Mouse (Mus musculus) gastrocnemius, adult 2 months (tissue): Measurements from ENCODE around the gene Mau2. TPM values are rescaled to one million over a fixed set of nuclear protein-coding genes. Genes with fewer than 3 reads are reported as not detected.

Source experiments
- DNase-seq: peaks from one replicate; pipeline ENCODE4 v3.0.0; 2022
- H3K27ac ChIP-seq: fragments of 200-600 bp; 2 replicates; pipeline ENCODE4 v1.8.1; 2022; ENCODE audit warnings: mild to moderate bottlenecking
- H3K4me3 ChIP-seq: fragments of 200-600 bp; 2 replicates; pipeline ENCODE4 v1.8.1; 2022; ENCODE audit warnings: mild to moderate bottlenecking, moderate library complexity
- CTCF ChIP-seq: fragments of 200-600 bp; IDR thresholded peaks from 2 replicates; pipeline ENCODE4 v1.8.1; 2022; ENCODE audit warnings: antibody characterized with exemption, mild to moderate bottlenecking, moderate library complexity
- intact Hi-C: fragments of 180-260 bp; cut with DNase I; formaldehyde crosslinking; loops from one replicate; pipeline ENCODE4 v1.15.1; 2025
- long read RNA-seq, 2 experiments: library from polyadenylated mRNA; stranded (forward); transcript quantifications; one replicate each; pipeline ENCODE4 v2.0.0; 2021
- total RNA-seq, 2 experiments: library from RNA; stranded (reverse); gene quantifications; 2 replicates each; pipeline ENCODE4 v1.2.3; 2021

Mau2 gene
- total RNA-seq: 10 to 100 TPM; 24.8 to 31.0 TPM
- long read RNA-seq, experiment 1, full-length matches to known transcripts: 14 of 22 reads
- long read RNA-seq, experiment 1, partial matches to known transcripts: 1 of 22 reads
- long read RNA-seq, experiment 1, other reads (novel, unspliced or antisense): 7 of 22 reads
- long read RNA-seq, experiment 2, full-length matches to known transcripts: 14 of 19 reads
- long read RNA-seq, experiment 2, partial matches to known transcripts: 1 of 19 reads
- long read RNA-seq, experiment 2, other reads (novel, unspliced or antisense): 4 of 19 reads

DNA sequence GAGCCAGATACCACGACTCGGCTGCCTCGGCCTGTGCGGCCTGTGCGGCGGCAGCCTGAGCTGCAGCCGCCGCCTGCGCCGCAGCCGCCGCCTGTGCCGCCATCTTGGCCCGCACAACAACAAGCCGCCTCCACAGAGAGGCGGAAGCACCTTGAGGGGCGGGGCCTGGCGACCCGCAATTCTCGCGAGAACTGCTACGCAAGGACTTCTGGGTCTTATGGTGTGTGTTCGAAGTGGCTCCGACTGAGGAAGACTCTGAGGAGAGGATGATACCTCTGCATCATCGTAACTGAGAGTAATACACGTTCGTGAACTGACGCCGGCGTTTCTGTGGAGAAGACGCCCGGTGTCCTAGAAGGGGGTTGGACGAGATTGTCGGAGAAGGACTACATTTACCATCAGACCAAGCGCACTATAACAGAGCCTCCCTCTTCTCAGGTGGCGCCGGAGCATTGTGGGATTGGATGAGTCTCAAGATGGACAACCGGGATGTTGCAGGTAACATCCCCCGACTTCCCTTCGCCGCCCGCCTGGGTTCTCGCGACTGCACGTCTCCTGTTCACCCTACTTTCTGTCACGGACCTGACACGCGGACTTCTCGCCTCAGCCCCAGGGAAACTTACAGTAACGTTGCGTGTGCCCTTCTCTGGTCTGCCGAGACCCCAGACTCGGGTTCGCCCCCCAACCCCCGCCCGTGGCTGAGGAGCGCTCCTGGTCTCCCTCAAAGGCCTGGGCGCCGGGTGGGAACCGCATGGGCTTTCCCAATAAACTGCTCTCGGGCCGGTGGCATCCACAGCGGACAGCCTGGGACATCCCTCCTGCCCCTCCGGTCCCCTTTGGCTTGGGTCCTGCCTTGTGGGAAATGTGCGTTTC lies at the start of gene Mau2, which contains the start of gene Sugp1:
TSS of gene Mau2 (minus strand) at position 152 of the 873 bp plus-strand sequence.
TSS of gene Sugp1 (plus strand) at position 231 of the 873 bp plus-strand sequence.
- intact Hi-C loops: no loop called here
- peak; percentile 98 for DNase-seq

DNA sequence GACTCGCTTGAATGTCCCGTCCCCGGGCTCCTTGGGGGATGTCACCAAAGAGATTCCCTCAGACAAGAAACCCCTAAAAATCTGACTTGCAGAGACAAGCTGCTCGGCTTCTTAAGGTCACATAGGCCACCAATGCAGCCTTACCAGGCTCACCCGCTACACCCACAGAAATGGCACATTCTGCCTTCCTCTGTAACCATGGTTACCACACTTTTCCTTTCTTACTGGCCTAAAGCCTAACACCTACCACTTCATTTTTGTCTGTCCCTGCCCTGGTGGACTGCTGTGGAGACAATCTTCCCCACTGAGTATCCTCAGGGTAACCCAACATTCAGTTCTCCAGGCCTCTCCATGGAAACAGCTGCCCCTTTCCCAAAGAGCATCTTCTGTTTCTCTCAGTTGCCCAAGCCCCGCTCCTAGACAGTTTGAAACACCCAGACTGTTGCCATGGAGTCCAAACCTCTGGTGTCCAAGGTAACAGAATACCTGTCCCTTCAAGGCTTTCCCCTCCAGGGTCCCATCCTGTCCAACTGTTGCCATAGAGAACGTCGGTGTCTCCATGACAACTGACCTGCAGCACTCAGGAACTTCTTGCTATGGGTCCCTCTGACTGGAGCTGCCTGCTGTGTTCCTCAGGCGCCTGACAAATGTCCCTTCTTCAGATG lies 46.9 kb upstream of the Mau2 start:
- no peak overlapping the region for H3K27ac ChIP-seq
- intact Hi-C loops: loop anchor here (5.0 kb wide), 1 partner anchor 78 kb away; no protein-coding TSS in a partner anchor
- TF ChIP-seq CTCF: no peak
- H3K4me3 ChIP-seq: no peak overlapping the region
- no peak for DNase-seq

More for the DNA sequence above, at the start of gene Mau2, which contains the start of gene Sugp1:
- TF ChIP-seq CTCF: no peak
- Histone ChIP-seq H3K27ac (peak within 1 kb of the TSS; percentile 99), H3K4me3 (peak within 1 kb of the TSS; percentile 99)

- intact Hi-C loops: loop anchor here (5.0 kb wide), 1 partner anchor 79 kb away; no protein-coding TSS in a partner anchor
- peak; percentile 64 for TF ChIP-seq CTCF
- peak; percentile 53 for DNase-seq
- Histone ChIP-seq H3K4me3 (peak overlapping the region; percentile 37), H3K27ac (no peak overlapping the region)
Measured at GRCm38 (mm10) chr8:70087836-70088650, 45.5 kb upstream of the Mau2 start.

DNA sequence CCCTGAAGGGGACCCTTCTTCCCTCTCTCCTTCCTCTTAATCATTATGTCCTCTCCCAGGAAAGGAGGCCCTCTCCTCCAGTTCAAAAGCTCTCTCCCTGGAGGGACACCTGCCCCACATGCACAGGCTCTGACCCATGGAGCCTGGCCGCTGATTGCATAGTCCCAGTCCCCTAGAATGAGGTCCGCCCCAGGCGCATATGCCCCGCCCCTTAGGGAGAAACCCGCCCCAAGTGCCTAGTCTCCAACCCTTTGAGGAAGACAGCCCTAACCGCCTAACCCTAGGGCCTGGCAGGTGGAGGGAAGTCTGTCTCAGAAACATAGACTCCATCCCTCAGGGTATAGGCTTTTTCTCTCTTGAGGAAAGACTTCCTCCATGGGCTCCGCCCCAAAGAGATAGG lies 44.7 kb upstream of the Mau2 start:
- intact Hi-C loops: loop anchor here (5.0 kb wide), 1 partner anchor 80 kb away; no protein-coding TSS in a partner anchor

GRCm38 (mm10) chr8:70086151-70086550 lies 43.6 kb upstream of the Mau2 start:
- TF ChIP-seq CTCF: no peak
- DNase-seq: no peak
- no peak overlapping the region for H3K4me3 ChIP-seq
- intact Hi-C loops: loop anchor here (5.0 kb wide), 1 partner anchor 81 kb away; no protein-coding TSS in a partner anchor
- no peak overlapping the region for H3K27ac ChIP-seq

More for the DNA sequence above, 44.7 kb upstream of the Mau2 start:
- no peak for DNase-seq
- TF ChIP-seq CTCF: no peak
- Histone ChIP-seq H3K27ac (no peak overlapping the region), H3K4me3 (no peak overlapping the region)

GRCm38 (mm10) chr8:70084191-70085065 lies 41.9 kb upstream of the Mau2 start:
- no peak for DNase-seq
- TF ChIP-seq CTCF: no peak
- H3K27ac ChIP-seq: no peak overlapping the region
- peak overlapping the region; percentile 67 for H3K4me3 ChIP-seq
- intact Hi-C loops: loop anchor here (5.0 kb wide), 1 partner anchor 83 kb away; no protein-coding TSS in a partner anchor

GRCm38 (mm10) chr8:70083285-70083684 lies 40.8 kb upstream of the Mau2 start, which contains the start of gene Hapln4:
Hapln4 (plus strand) TSS chr8:70083457.
- peak; percentile 72 for DNase-seq
- TF ChIP-seq CTCF: no peak
- intact Hi-C loops: no loop called here
- H3K4me3 ChIP-seq: peak within 1 kb of the TSS; percentile 67
- no peak within 1 kb of the TSS for H3K27ac ChIP-seq

DNA sequence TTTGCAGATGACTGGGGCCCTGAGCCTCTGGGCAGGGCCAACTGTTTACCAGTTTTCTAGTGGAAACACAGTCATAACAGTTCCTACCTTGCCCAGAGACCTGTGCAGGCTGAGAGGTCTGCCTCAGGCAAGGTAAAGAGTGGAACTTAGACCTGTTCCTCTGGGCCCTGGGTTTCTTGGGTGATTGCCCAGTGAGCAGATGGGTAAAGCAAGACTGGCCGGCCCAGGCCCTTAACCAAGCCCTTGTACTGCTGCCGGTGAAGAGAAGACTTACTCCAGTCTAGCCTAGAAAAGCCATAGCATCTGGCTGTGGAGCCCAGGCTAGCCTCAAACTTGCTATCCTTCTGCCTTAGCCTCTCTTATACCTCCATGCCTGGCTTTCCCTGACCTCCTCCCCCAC lies 39.4 kb upstream of the Mau2 start:
- no peak for TF ChIP-seq CTCF

GRCm38 (mm10) chr8:70073682-70074081 lies 31.1 kb upstream of the Mau2 start:
- Histone ChIP-seq H3K4me3 (no peak overlapping the region), H3K27ac (no peak overlapping the region)
- no peak for DNase-seq
- TF ChIP-seq CTCF: no peak
- intact Hi-C loops: no loop called here

More for the DNA sequence above, 39.4 kb upstream of the Mau2 start:
- no peak overlapping the region for H3K4me3 ChIP-seq
- H3K27ac ChIP-seq: no peak overlapping the region
- intact Hi-C loops: no loop called here
- no peak for DNase-seq

- Histone ChIP-seq H3K27ac (peak overlapping the region; percentile 67), H3K4me3 (peak overlapping the region; percentile 64)
- no peak for DNase-seq
- intact Hi-C loops: no loop called here
- TF ChIP-seq CTCF: no peak
Measured at GRCm38 (mm10) chr8:70073120-70073519, 30.6 kb upstream of the Mau2 start.
